Mouse (Mus musculus) adrenal gland, postnatal 4 days (tissue): ENCODE data around the gene Cmas. TPM values are rescaled to one million over a fixed set of nuclear protein-coding genes. Genes with fewer than 3 reads are reported as not detected.

Experiments
- total RNA-seq, 2 experiments: library from RNA; stranded (reverse); gene quantifications; 2 replicates each; pipeline ENCODE4 v1.2.3; 2021

The Cmas gene
- total RNA-seq, 2 experiments from 2014 or later: 46.3 to 51.1 TPM

Other genes with a start within 250 kb of the Cmas start
- 100 to 1,000 TPM; 148 to 257 TPM for gene Ldhb, start 248.7 kb upstream of the Cmas start, total RNA-seq
- 10 to 100 TPM; 16.5 to 16.8 TPM for gene Kcnj8, start 185.1 kb upstream of the Cmas start, total RNA-seq
- 10 to 100 TPM; 29.3 to 32.6 TPM for gene Abcc9, start 54.4 kb upstream of the Cmas start, total RNA-seq
- gene Sult6b2, start 47.8 kb downstream of the Cmas start, total RNA-seq: not detected
- 1 to 10 TPM; 4.3 to 5.3 TPM for gene St8sia1, start 207.8 kb downstream of the Cmas start, total RNA-seq